Mouse (Mus musculus): ENCODE data around the gene 4921511M17Rik. TPM values are rescaled to one million over a fixed set of nuclear protein-coding genes. Genes with fewer than 3 reads are reported as not detected.
"Not testable (repeated sequence)": the region's sequence is repeated elsewhere in the genome, so short reads cannot be mapped to it uniquely, and the experiment has no call there.

4921511M17Rik gene
- polyA plus RNA-seq (2016; fragmentation: Nextera tagmentation; extraction: Ambion mirVana) = not detected in 2 replicates

- not testable (repeated sequence) for H3K9me3 ChIP-seq; H3K27me3 ChIP-seq (ENCODE audit: insufficient read depth, poor library complexity, severe bottlenecking); H3K4me3 ChIP-seq; H3K4me1 ChIP-seq; H3K27ac ChIP-seq; H3K36me3 ChIP-seq; DNase-seq (ENCODE audit: low spot score)
Measured at GRCm38 (mm10) chrX:154033727-154034126, at the start of gene 4921511M17Rik. Gene 4921511M17Rik, minus strand, starts transcription at chrX:154033827.

- H3K4me3 ChIP-seq; H3K36me3 ChIP-seq; H3K4me1 ChIP-seq; H3K27ac ChIP-seq; DNase-seq (ENCODE audit: low spot score); H3K27me3 ChIP-seq (ENCODE audit: insufficient read depth, poor library complexity, severe bottlenecking); H3K9me3 ChIP-seq: not testable (repeated sequence)
Measured at GRCm38 (mm10) chrX:154054939-154055338, 21.3 kb upstream of the 4921511M17Rik start, which contains the start of gene Gm10057. Gene Gm10057, minus strand, starts transcription at chrX:154055039.

GRCm38 (mm10) chrX:154012540-154012939 lies 21.1 kb downstream of the 4921511M17Rik start, which contains the start of gene Samt1:
Gene Samt1, minus strand, starts transcription at chrX:154012640.
- not testable (repeated sequence) for H3K4me3 ChIP-seq; H3K9me3 ChIP-seq; H3K27ac ChIP-seq; DNase-seq (ENCODE audit: low spot score); H3K27me3 ChIP-seq (ENCODE audit: insufficient read depth, poor library complexity, severe bottlenecking); H3K36me3 ChIP-seq; H3K4me1 ChIP-seq

- H3K4me3 ChIP-seq; H3K27ac ChIP-seq; H3K4me1 ChIP-seq; H3K9me3 ChIP-seq; H3K27me3 ChIP-seq (ENCODE audit: insufficient read depth, poor library complexity, severe bottlenecking); H3K36me3 ChIP-seq; DNase-seq (ENCODE audit: low spot score): not testable (repeated sequence)
- no CpG with 5 or more reads among the region's 2 CpGs for WGBS
Measured at GRCm38 (mm10) chrX:153976914-153977313, 56.7 kb downstream of the 4921511M17Rik start.

- WGBS = 20% methylated on average over 4 of the region's 4 CpGs
- H3K9me3 ChIP-seq; H3K4me3 ChIP-seq; H3K36me3 ChIP-seq; DNase-seq (ENCODE audit: low spot score); H3K27me3 ChIP-seq (ENCODE audit: insufficient read depth, poor library complexity, severe bottlenecking); H3K4me1 ChIP-seq; H3K27ac ChIP-seq: not testable (repeated sequence)
Measured at GRCm38 (mm10) chrX:153976467-153976866, 57.2 kb downstream of the 4921511M17Rik start.

DNA sequence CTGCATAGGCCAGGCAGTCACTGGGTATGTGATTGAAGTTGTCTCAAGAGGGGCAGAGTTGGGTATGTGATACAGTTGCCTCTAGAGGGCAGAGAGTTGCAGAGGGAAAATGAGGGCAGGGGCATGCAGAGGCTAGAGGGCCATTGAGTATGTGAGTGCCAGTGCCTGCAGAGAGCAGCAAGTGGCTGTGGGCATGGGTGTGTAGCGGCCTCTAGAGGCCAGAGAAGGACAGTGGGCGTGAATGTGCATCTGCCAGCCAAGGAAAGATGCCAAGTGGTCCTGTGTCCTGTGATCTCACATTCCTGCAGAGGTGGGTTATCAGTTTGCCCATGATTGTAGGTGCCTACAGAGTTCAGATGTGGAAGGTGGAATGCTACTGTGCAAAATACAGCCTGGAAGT lies 59.2 kb downstream of the 4921511M17Rik start:
- WGBS = 13% methylated on average over 2 of the region's 2 CpGs
- Histone ChIP-seq H3K27ac (no peak overlapping the region), H3K4me1 (no peaks in the 10 kb centered on the region), H3K36me3 (no peaks in the 10 kb centered on the region), H3K4me3 (no peak overlapping the region), H3K9me3 (no peaks in the 10 kb centered on the region), H3K27me3 (ENCODE audit: insufficient read depth, poor library complexity, severe bottlenecking) (no peaks in the 10 kb centered on the region)
- no peak for DNase-seq (ENCODE audit: low spot score)

Other genes starting within 250 kb of the 4921511M17Rik start
- 13.7 and 25.8 TPM in 2 replicates for gene Spin2c, start 201.6 kb downstream of the 4921511M17Rik start, polyA plus RNA-seq (2016; fragmentation: Nextera tagmentation; extraction: Ambion mirVana)
- gene Samt1, start 21.2 kb downstream of the 4921511M17Rik start, polyA plus RNA-seq (2016; fragmentation: Nextera tagmentation; extraction: Ambion mirVana) = not detected in 2 replicates
- gene Gm10057, start 21.2 kb upstream of the 4921511M17Rik start, polyA plus RNA-seq (2016; fragmentation: Nextera tagmentation; extraction: Ambion mirVana) = not detected in 2 replicates
- not detected in 2 replicates for gene Gm15140, start 86.9 kb upstream of the 4921511M17Rik start, polyA plus RNA-seq (2016; fragmentation: Nextera tagmentation; extraction: Ambion mirVana)